Mouse (Mus musculus): ENCODE results near the gene Gm5294. TPM values are rescaled to one million over a fixed set of nuclear protein-coding genes. Genes with fewer than 3 reads are reported as not detected.

Gene Gm5294
- polyA plus RNA-seq (2014; fragmentation: Nextera tagmentation; extraction: Ambion mirVana), result not detected in 2 replicates

DNA sequence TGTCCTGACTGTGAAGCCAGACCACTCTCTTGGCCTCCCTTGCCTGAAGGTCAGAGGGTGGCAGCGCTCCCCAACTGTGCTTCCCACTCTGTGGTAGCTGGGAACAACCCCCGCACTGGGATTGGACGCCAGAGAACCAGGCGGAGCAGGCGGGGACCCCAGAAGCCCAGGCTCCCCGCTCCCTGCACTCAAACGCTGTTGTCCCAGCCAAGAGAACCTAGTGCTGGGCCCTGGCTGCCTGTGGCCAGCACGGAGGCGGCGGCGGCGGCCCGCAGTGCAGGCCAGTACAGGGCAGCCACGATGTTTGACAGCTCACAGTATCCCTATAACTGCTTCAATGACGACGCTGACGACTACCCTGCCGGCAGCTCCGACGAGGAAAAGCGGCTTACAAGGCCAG, at the start of gene Gm5294:
Gene Gm5294, plus strand, starts transcription at position 301 of the 400 bp plus-strand sequence.
- H3K4me2 ChIP-seq, result peak within 1 kb of the TSS; percentile 39
- no peak within 1 kb of the TSS for H3K27ac ChIP-seq (ENCODE audit: low read depth, low read length)
- peaks cover 38% of the 10 kb centered on the region for H3K27me3 ChIP-seq (ENCODE audit: control insufficient read depth, insufficient read depth, low read length)
- H3K4me1 ChIP-seq (ENCODE audit: control insufficient read depth, insufficient read depth, low read length), result peaks cover 5% of the 10 kb centered on the region; the same call in 1 of the 2 replicates
- no peaks in the 10 kb centered on the region for H3K36me3 ChIP-seq (ENCODE audit: control insufficient read depth, insufficient read depth, low read length)
- H3K9me3 ChIP-seq (ENCODE audit: control insufficient read depth, low read length), result no peaks in the 10 kb centered on the region
- H3K4me3 ChIP-seq (ENCODE audit: low read depth, low read length), result peak within 1 kb of the TSS; percentile 20
- DNase-seq (ENCODE audit: low spot score, missing footprints) (no peak), ATAC-seq (ENCODE audit: low FRiP score) (no peak)
- H3K9ac ChIP-seq (ENCODE audit: low read length), result no peak within 1 kb of the TSS
- 7% methylated on average over 21 of the region's 21 CpGs for WGBS

DNA sequence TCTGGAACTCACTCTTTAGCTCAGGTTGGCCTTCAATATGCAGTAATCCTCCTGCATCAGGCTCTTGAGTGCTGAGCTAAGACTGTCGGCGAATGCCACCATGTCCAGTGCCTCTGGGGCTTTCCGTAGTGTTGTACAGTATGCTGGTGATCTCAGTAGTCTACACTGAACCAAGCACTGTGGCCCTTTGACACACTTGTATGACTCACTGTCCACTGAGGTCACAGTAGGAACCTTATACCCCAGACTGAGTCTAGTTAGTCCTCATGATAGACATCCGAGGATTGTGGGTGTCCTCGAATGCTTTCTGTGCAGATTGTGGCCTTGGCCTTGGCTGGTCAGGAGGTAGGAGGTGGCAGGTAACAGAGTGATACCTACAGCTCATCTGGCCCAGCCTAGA, 44.8 kb upstream of the Gm5294 start:
- no peak overlapping the region for H3K9ac ChIP-seq (ENCODE audit: low read length)
- no peak for ATAC-seq (ENCODE audit: low FRiP score)
- no peak overlapping the region for H3K4me2 ChIP-seq
- WGBS, result 91% methylated on average over 5 of the region's 5 CpGs
- H3K36me3 ChIP-seq (ENCODE audit: control insufficient read depth, insufficient read depth, low read length), result no peaks in the 10 kb centered on the region
- H3K27me3 ChIP-seq (ENCODE audit: control insufficient read depth, insufficient read depth, low read length), result no peaks in the 10 kb centered on the region
- no peak overlapping the region for H3K4me3 ChIP-seq (ENCODE audit: low read depth, low read length)
- H3K27ac ChIP-seq (ENCODE audit: low read depth, low read length), result no peak overlapping the region
- H3K9me3 ChIP-seq (ENCODE audit: control insufficient read depth, low read length), result no peaks in the 10 kb centered on the region
- no peak for DNase-seq (ENCODE audit: low spot score, missing footprints)
- H3K4me1 ChIP-seq (ENCODE audit: control insufficient read depth, insufficient read depth, low read length), result peaks cover 9% of the 10 kb centered on the region

- no peak overlapping the region for H3K27ac ChIP-seq (ENCODE audit: low read depth, low read length)
- H3K4me1 ChIP-seq (ENCODE audit: control insufficient read depth, insufficient read depth, low read length), result peaks cover 9% of the 10 kb centered on the region
- H3K4me3 ChIP-seq (ENCODE audit: low read depth, low read length), result no peak overlapping the region
- no peak overlapping the region for H3K9ac ChIP-seq (ENCODE audit: low read length)
- DNase-seq (ENCODE audit: low spot score, missing footprints) (no peak), ATAC-seq (ENCODE audit: low FRiP score) (no peak)
- no peaks in the 10 kb centered on the region for H3K36me3 ChIP-seq (ENCODE audit: control insufficient read depth, insufficient read depth, low read length)
- WGBS, result 77% methylated on average over 1 of the region's 1 CpGs
- no peaks in the 10 kb centered on the region for H3K27me3 ChIP-seq (ENCODE audit: control insufficient read depth, insufficient read depth, low read length)
- no peaks in the 10 kb centered on the region for H3K9me3 ChIP-seq (ENCODE audit: control insufficient read depth, low read length)
- H3K4me2 ChIP-seq, result no peak overlapping the region
These were observed 43.5 kb upstream of the Gm5294 start for GRCm38 (mm10) chr5:138776346-138776745.

DNA sequence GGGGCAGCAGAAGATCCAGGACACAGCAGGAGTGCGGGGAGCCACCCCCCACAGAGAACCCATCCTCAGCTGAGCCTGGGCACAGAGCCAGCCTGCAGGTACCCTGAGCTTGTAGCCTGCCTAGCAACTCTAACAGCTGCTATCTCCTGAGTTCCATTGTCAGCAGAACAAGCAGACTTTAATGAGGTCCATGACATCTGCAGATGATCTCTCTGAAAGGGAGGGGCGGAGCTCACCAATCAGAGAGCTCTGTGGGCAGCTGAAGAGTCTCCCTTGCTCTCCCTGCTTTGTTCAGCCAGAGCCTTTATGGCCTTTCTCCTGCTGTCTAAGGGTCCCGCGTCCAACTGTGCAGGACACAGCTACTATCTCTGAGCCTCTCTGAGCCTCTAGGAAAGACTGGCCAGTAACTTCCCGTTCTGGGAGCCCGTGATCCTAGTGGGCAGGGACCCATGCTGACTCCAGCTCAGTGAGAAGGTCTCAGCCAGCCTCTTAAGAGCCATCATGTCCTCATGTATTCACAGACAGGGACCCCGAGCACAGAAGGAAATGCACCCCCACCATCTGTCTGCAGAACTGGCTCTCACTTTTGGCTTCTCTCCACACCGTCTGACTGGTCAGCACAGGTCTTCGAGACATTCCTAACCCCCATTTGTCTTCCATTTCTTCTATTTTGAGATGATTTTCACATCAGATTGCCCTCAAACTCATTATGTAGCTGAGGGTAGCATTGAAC, 41.0 kb upstream of the Gm5294 start:
- peak; percentile 75 for ATAC-seq (ENCODE audit: low FRiP score)
- no peak overlapping the region for H3K4me2 ChIP-seq

GRCm38 (mm10) chr5:138779655-138780054, 40.2 kb upstream of the Gm5294 start:
- Histone ChIP-seq H3K4me1 (ENCODE audit: control insufficient read depth, insufficient read depth, low read length) (peaks cover 9% of the 10 kb centered on the region), H3K27ac (ENCODE audit: low read depth, low read length) (no peak overlapping the region), H3K9ac (ENCODE audit: low read length) (no peak overlapping the region), H3K4me3 (ENCODE audit: low read depth, low read length) (no peak overlapping the region), H3K36me3 (ENCODE audit: control insufficient read depth, insufficient read depth, low read length) (no peaks in the 10 kb centered on the region), H3K27me3 (ENCODE audit: control insufficient read depth, insufficient read depth, low read length) (no peaks in the 10 kb centered on the region), H3K4me2 (no peak overlapping the region), H3K9me3 (ENCODE audit: control insufficient read depth, low read length) (no peaks in the 10 kb centered on the region)
- DNase-seq (ENCODE audit: low spot score, missing footprints) (no peak), ATAC-seq (ENCODE audit: low FRiP score) (no peak)
- WGBS, result 87% methylated on average over 3 of the region's 3 CpGs

More for the DNA sequence above, 41.0 kb upstream of the Gm5294 start:
- no peaks in the 10 kb centered on the region for H3K36me3 ChIP-seq (ENCODE audit: control insufficient read depth, insufficient read depth, low read length)
- peak overlapping the region; percentile 29; the same call in 1 of the 2 replicates for H3K9ac ChIP-seq (ENCODE audit: low read length)
- DNase-seq (ENCODE audit: low spot score, missing footprints), result peak; percentile 86
- peaks cover 9% of the 10 kb centered on the region for H3K4me1 ChIP-seq (ENCODE audit: control insufficient read depth, insufficient read depth, low read length)
- H3K27ac ChIP-seq (ENCODE audit: low read depth, low read length), result peak overlapping the region; percentile 58
- no peak overlapping the region for H3K4me3 ChIP-seq (ENCODE audit: low read depth, low read length)
- H3K27me3 ChIP-seq (ENCODE audit: control insufficient read depth, insufficient read depth, low read length), result no peaks in the 10 kb centered on the region
- 44% methylated on average over 9 of the region's 9 CpGs for WGBS
- H3K9me3 ChIP-seq (ENCODE audit: control insufficient read depth, low read length), result no peaks in the 10 kb centered on the region

GRCm38 (mm10) chr5:138782697-138783096, 37.2 kb upstream of the Gm5294 start:
- no peaks in the 10 kb centered on the region for H3K27me3 ChIP-seq (ENCODE audit: control insufficient read depth, insufficient read depth, low read length)
- ATAC-seq (ENCODE audit: low FRiP score), result no peak
- H3K9me3 ChIP-seq (ENCODE audit: control insufficient read depth, low read length), result no peaks in the 10 kb centered on the region
- no peak for DNase-seq (ENCODE audit: low spot score, missing footprints)
- H3K4me1 ChIP-seq (ENCODE audit: control insufficient read depth, insufficient read depth, low read length), result peaks cover 9% of the 10 kb centered on the region
- H3K36me3 ChIP-seq (ENCODE audit: control insufficient read depth, insufficient read depth, low read length), result no peaks in the 10 kb centered on the region
- no peak overlapping the region for H3K4me2 ChIP-seq
- H3K27ac ChIP-seq (ENCODE audit: low read depth, low read length), result no peak overlapping the region
- no peak overlapping the region for H3K4me3 ChIP-seq (ENCODE audit: low read depth, low read length)
- 78% methylated on average over 1 of the region's 1 CpGs for WGBS
- H3K9ac ChIP-seq (ENCODE audit: low read length), result no peak overlapping the region

- Histone ChIP-seq H3K36me3 (ENCODE audit: control insufficient read depth, insufficient read depth, low read length) (no peaks in the 10 kb centered on the region), H3K27me3 (ENCODE audit: control insufficient read depth, insufficient read depth, low read length) (no peaks in the 10 kb centered on the region), H3K27ac (ENCODE audit: low read depth, low read length) (no peak overlapping the region), H3K9ac (ENCODE audit: low read length) (no peak overlapping the region), H3K9me3 (ENCODE audit: control insufficient read depth, low read length) (no peaks in the 10 kb centered on the region), H3K4me1 (ENCODE audit: control insufficient read depth, insufficient read depth, low read length) (peaks cover 9% of the 10 kb centered on the region), H3K4me2 (no peak overlapping the region), H3K4me3 (ENCODE audit: low read depth, low read length) (no peak overlapping the region)
- ATAC-seq (ENCODE audit: low FRiP score), result no peak
- DNase-seq (ENCODE audit: low spot score, missing footprints), result no peak
- WGBS, result 88% methylated on average over 8 of the region's 8 CpGs
These were observed 36.7 kb upstream of the Gm5294 start for GRCm38 (mm10) chr5:138783181-138783580.

GRCm38 (mm10) chr5:138785986-138786515, 33.8 kb upstream of the Gm5294 start:
- no peak for DNase-seq (ENCODE audit: low spot score, missing footprints)
- H3K36me3 ChIP-seq (ENCODE audit: control insufficient read depth, insufficient read depth, low read length), result no peaks in the 10 kb centered on the region
- H3K9me3 ChIP-seq (ENCODE audit: control insufficient read depth, low read length), result no peaks in the 10 kb centered on the region
- H3K4me1 ChIP-seq (ENCODE audit: control insufficient read depth, insufficient read depth, low read length), result no peaks in the 10 kb centered on the region
- H3K4me2 ChIP-seq, result no peak overlapping the region
- H3K27me3 ChIP-seq (ENCODE audit: control insufficient read depth, insufficient read depth, low read length), result no peaks in the 10 kb centered on the region
- no peak for ATAC-seq (ENCODE audit: low FRiP score)
- H3K4me3 ChIP-seq (ENCODE audit: low read depth, low read length), result no peak overlapping the region
- no peak overlapping the region for H3K9ac ChIP-seq (ENCODE audit: low read length)
- 90% methylated on average over 3 of the region's 3 CpGs for WGBS
- no peak overlapping the region for H3K27ac ChIP-seq (ENCODE audit: low read depth, low read length)

GRCm38 (mm10) chr5:138787648-138788047, 32.2 kb upstream of the Gm5294 start:
- no peaks in the 10 kb centered on the region for H3K27me3 ChIP-seq (ENCODE audit: control insufficient read depth, insufficient read depth, low read length)
- H3K4me1 ChIP-seq (ENCODE audit: control insufficient read depth, insufficient read depth, low read length), result no peaks in the 10 kb centered on the region
- no peak for DNase-seq (ENCODE audit: low spot score, missing footprints)
- no peak for ATAC-seq (ENCODE audit: low FRiP score)
- no peaks in the 10 kb centered on the region for H3K9me3 ChIP-seq (ENCODE audit: control insufficient read depth, low read length)
- no peak overlapping the region for H3K4me2 ChIP-seq
- H3K4me3 ChIP-seq (ENCODE audit: low read depth, low read length), result no peak overlapping the region
- H3K36me3 ChIP-seq (ENCODE audit: control insufficient read depth, insufficient read depth, low read length), result no peaks in the 10 kb centered on the region
- H3K27ac ChIP-seq (ENCODE audit: low read depth, low read length), result no peak overlapping the region
- no peak overlapping the region for H3K9ac ChIP-seq (ENCODE audit: low read length)
- WGBS, result 88% methylated on average over 7 of the region's 7 CpGs

Measured in midbrain, embryonic 11.5 days (tissue).